Mouse (Mus musculus) G1E (cell line): ENCODE measurements around the gene Dclre1a.

Experiments used
- CTCF ChIP-seq: IDR thresholded peaks from 2 replicates; pipeline ENCODE4 v1.5.1; 2012; ENCODE audit warnings: low read depth, low read length, inconsistent platforms, mixed read lengths
- GATA1 ChIP-seq: IDR thresholded peaks from 2 replicates; pipeline ENCODE4 v1.6.1; 2012; ENCODE audit warnings: borderline replicate concordance, low read length, inconsistent platforms, mixed read lengths

GRCm38 (mm10) chr19:56531251-56531650 is 16.8 kb downstream of the Dclre1a start:
- TF ChIP-seq CTCF (no peak), GATA1 (no peak)
